Comparison of ENCODE assay signal across 8 mouse cellular contexts in genomic region chr2:21141520-21142203, GRCm38 (mm10).
A peak's percentile ranks its signal among the peaks of the same experiment; 100 is the strongest.
DNase-seq lines count a peak whose midpoint lies in the region; ATAC-seq and TF ChIP-seq lines count a peak whose summit lies in the region.

No protein-coding gene starts in this region.

- peak overlapping the region; percentile 71 for H3K9ac ChIP-seq in forebrain, postnatal 0 days
- peak overlapping the region; percentile 82 for H3K9ac ChIP-seq in neural tube, embryonic 14.5 days (replicated peaks; ENCODE audit: low read depth, low read length)

- H3K27me3 ChIP-seq in spleen, adult 2 months (ENCODE audit: control insufficient read depth, insufficient read depth, low read length): peaks cover 10% of the 10 kb centered on the region
- no peaks in the 10 kb centered on the region for H3K27me3 ChIP-seq in forebrain, postnatal 0 days (ENCODE audit: insufficient read depth, low read length)
- H3K27me3 ChIP-seq in neural tube, embryonic 14.5 days (ENCODE audit: control insufficient read depth, insufficient read depth, low read length): no peaks in the 10 kb centered on the region

- no peak for TF ChIP-seq CTCF in spleen, adult 2 months (IDR thresholded peaks at IDR 0.05; ENCODE audit: extremely low read depth, insufficient read depth, insufficient read length, insufficient replicate concordance)
- TF ChIP-seq CTCF in forebrain, postnatal 0 days (IDR thresholded peaks at IDR 0.05; ENCODE audit: low read depth): peak; percentile 35; the same call in 1 of the 2 replicates

- no peaks in the 10 kb centered on the region for H3K36me3 ChIP-seq in spleen, adult 2 months (ENCODE audit: control insufficient read depth, insufficient read depth, low read length)
- no peaks in the 10 kb centered on the region for H3K36me3 ChIP-seq in forebrain, postnatal 0 days (ENCODE audit: insufficient read depth)
- no peaks in the 10 kb centered on the region for H3K36me3 ChIP-seq in neural tube, embryonic 14.5 days (ENCODE audit: control insufficient read depth, insufficient read depth, low read length)

- ATAC-seq in forebrain, postnatal 0 days: peak; percentile 89
- peak; percentile 90 for ATAC-seq in neural tube, embryonic 14.5 days (ENCODE audit: low read depth)

- peak overlapping the region; percentile 30; the same call in 1 of the 2 replicates for H3K4me3 ChIP-seq in spleen, adult 2 months (ENCODE audit: extremely low read depth, insufficient read depth, insufficient read length)
- peak overlapping the region; percentile 58 for H3K4me3 ChIP-seq in forebrain, postnatal 0 days (ENCODE audit: low read depth, low read length)
- H3K4me3 ChIP-seq in neural tube, embryonic 14.5 days (ENCODE audit: low read depth, low read length): peak overlapping the region; percentile 59

- DNase-seq in spleen, adult 2 months (ENCODE audit: low read depth in 1 of 2, low spot score in 2 of 2): no peak
- no peak for DNase-seq in spleen, adult 18-20 months
- DNase-seq in forebrain, postnatal 0 days: peak; percentile 68
- DNase-seq in heart, postnatal 14 days: peak; percentile 62
- peak; percentile 17 to 39 for DNase-seq in layer of hippocampus, adult 18-20 months (ENCODE audit: low spot score in 2 of 2)
- DNase-seq in lung, adult 18-20 months: peak; percentile 36 to 37
- DNase-seq in urinary bladder, adult 2 months (ENCODE audit: low spot score): peak; percentile 34

- no peaks in the 10 kb centered on the region for H3K9me3 ChIP-seq in forebrain, postnatal 0 days (ENCODE audit: low read length)
- H3K9me3 ChIP-seq in neural tube, embryonic 14.5 days (ENCODE audit: control insufficient read depth, low read length): no peaks in the 10 kb centered on the region

- H3K4me1 ChIP-seq in spleen, adult 2 months (ENCODE audit: control insufficient read depth, insufficient read depth, insufficient read length): no peaks in the 10 kb centered on the region
- peaks cover 8% of the 10 kb centered on the region for H3K4me1 ChIP-seq in forebrain, postnatal 0 days (ENCODE audit: insufficient read depth)
- H3K4me1 ChIP-seq in neural tube, embryonic 14.5 days (ENCODE audit: control insufficient read depth, insufficient read depth, low read length): peaks cover 2% of the 10 kb centered on the region; the same call in 1 of the 2 replicates

- WGBS in spleen, adult 2 months: 2% methylated on average over 46 of the region's 46 CpGs
- 2% methylated on average over 44 of the region's 46 CpGs for WGBS in forebrain, postnatal 0 days
- WGBS in neural tube, embryonic 14.5 days: under 1% methylated on average over 44 of the region's 46 CpGs

- intact Hi-C loops in heart, postnatal 14 days (cut with DNase I): loop anchor here (5.0 kb wide), 2 partner anchors 46 to 174 kb away; partner anchors contain the start of gene Arhgap21

- no peak overlapping the region for H3K27ac ChIP-seq in spleen, adult 2 months (ENCODE audit: insufficient read depth, low read length)
- H3K27ac ChIP-seq in forebrain, postnatal 0 days (ENCODE audit: low read depth, low read length): peak overlapping the region; percentile 88
- H3K27ac ChIP-seq in neural tube, embryonic 14.5 days (ENCODE audit: low read depth, low read length): peak overlapping the region; percentile 92

- TF ChIP-seq POLR2A in spleen, adult 2 months (IDR thresholded peaks at IDR 0.05; ENCODE audit: low read depth, low read length): no peak

- H3K4me2 ChIP-seq in forebrain, postnatal 0 days (ENCODE audit: low read depth): peak overlapping the region; percentile 97
- peak overlapping the region; percentile 93 for H3K4me2 ChIP-seq in neural tube, embryonic 14.5 days (ENCODE audit: low read depth, low read length)

Comparison
In these comparisons a context has a peak if more than half of its experiments do, and no peak if none do; other contexts are left out.
1. DNase-seq: peak in forebrain, postnatal 0 days (single experiment), heart, postnatal 14 days (2 of 2), layer of hippocampus, adult 18-20 months (2 of 2), lung, adult 18-20 months (2 of 2) and urinary bladder, adult 2 months (single experiment); none in spleen, adult 2 months (0 of 2) and spleen, adult 18-20 months (0 of 2).
2. Peak in every context shown above with its lines, with median percentiles within 50 percentile points of each other: H3K4me3 ChIP-seq.